Mouse (Mus musculus) inflammation-experienced regulatory T-cells, adult 6 months (primary cell): ENCODE measurements around the gene Ing3. TPM values are rescaled to one million over a fixed set of nuclear protein-coding genes. Genes with fewer than 3 reads are reported as not detected.

Experiments used
- polyA plus RNA-seq, 3 experiments: library from polyadenylated mRNA; unstranded; fragments of 100-300 nt; shearing (Covaris generic); gene quantifications; one replicate each; pipeline ENCODE4 v1.2.1; 2017

Gene Ing3
- polyA plus RNA-seq, 3 experiments from 2014 or later = 73.4 to 84.9 (median 81.1) TPM

Other genes with a start within 250 kb of the Ing3 start
- not detected for gene Tspan12, start 97.1 kb upstream of the Ing3 start, polyA plus RNA-seq
- gene Cped1, start 36.3 kb downstream of the Ing3 start, polyA plus RNA-seq = under 1 TPM in 2 of 3 experiments, not detected in 1; 0.08 to 0.16 TPM